Mouse (Mus musculus): ENCODE data around the gene Sec61g. TPM values are rescaled to one million over a fixed set of nuclear protein-coding genes. Genes with fewer than 3 reads are reported as not detected.
A peak's percentile ranks its signal among the peaks of the same experiment; 100 is the strongest.
"Not testable (repeated sequence)": the region's sequence is repeated elsewhere in the genome, so short reads cannot be mapped to it uniquely, and the experiment has no call there.

Sec61g gene
- 22.3 and 25.2 TPM in 2 replicates for polyA plus RNA-seq (2012; rRNA removed)

- DNase-seq (ENCODE audit: extremely low spot score in 1 of 2, low spot score in 1 of 2): peak; percentile 92 to 94
Measured at GRCm38 (mm10) chr11:16508052-16508654, at the start of gene Sec61g. Gene Sec61g (minus strand): TSS chr11:16508484.

- DNase-seq (ENCODE audit: extremely low spot score in 1 of 2, low spot score in 1 of 2): no peak
Measured at GRCm38 (mm10) chr11:16546421-16547163, 38.3 kb upstream of the Sec61g start.

GRCm38 (mm10) chr11:16537379-16537778, 29.1 kb upstream of the Sec61g start:
- DNase-seq (ENCODE audit: extremely low spot score in 1 of 2, low spot score in 1 of 2): no peak

GRCm38 (mm10) chr11:16534582-16535553, 26.6 kb upstream of the Sec61g start:
- DNase-seq (ENCODE audit: extremely low spot score in 1 of 2, low spot score in 1 of 2): no peak

- no peak for DNase-seq (ENCODE audit: extremely low spot score in 1 of 2, low spot score in 1 of 2)
Measured at GRCm38 (mm10) chr11:16532877-16533276, 24.6 kb upstream of the Sec61g start.

- no peak for DNase-seq (ENCODE audit: extremely low spot score in 1 of 2, low spot score in 1 of 2)
Measured at GRCm38 (mm10) chr11:16528909-16529308, 20.6 kb upstream of the Sec61g start.

- DNase-seq (ENCODE audit: extremely low spot score in 1 of 2, low spot score in 1 of 2): no peak
Measured at GRCm38 (mm10) chr11:16528391-16528790, 20.1 kb upstream of the Sec61g start.

GRCm38 (mm10) chr11:16527743-16528142, 19.5 kb upstream of the Sec61g start:
- no peak for DNase-seq (ENCODE audit: extremely low spot score in 1 of 2, low spot score in 1 of 2)

GRCm38 (mm10) chr11:16526467-16526866, 18.2 kb upstream of the Sec61g start:
- DNase-seq (ENCODE audit: extremely low spot score in 1 of 2, low spot score in 1 of 2): no peak

- no peak for DNase-seq (ENCODE audit: extremely low spot score in 1 of 2, low spot score in 1 of 2)
Measured at GRCm38 (mm10) chr11:16525724-16526123, 17.4 kb upstream of the Sec61g start.

GRCm38 (mm10) chr11:16524917-16525640, 16.8 kb upstream of the Sec61g start:
- DNase-seq (ENCODE audit: extremely low spot score in 1 of 2, low spot score in 1 of 2): peak in 1 of 2 experiments; percentile 81

- DNase-seq (ENCODE audit: extremely low spot score in 1 of 2, low spot score in 1 of 2): not testable (repeated sequence)
Measured at GRCm38 (mm10) chr11:16515081-16515480, 6.8 kb upstream of the Sec61g start.

GRCm38 (mm10) chr11:16514221-16514620, 5.9 kb upstream of the Sec61g start:
- not testable (repeated sequence) for DNase-seq (ENCODE audit: extremely low spot score in 1 of 2, low spot score in 1 of 2)

- peak in 1 of 2 experiments; percentile 4 for DNase-seq (ENCODE audit: extremely low spot score in 1 of 2, low spot score in 1 of 2)
Measured at GRCm38 (mm10) chr11:16507385-16508051, 766 bp downstream of the Sec61g start.

GRCm38 (mm10) chr11:16505999-16506398, 2.3 kb downstream of the Sec61g start:
- no peak for DNase-seq (ENCODE audit: extremely low spot score in 1 of 2, low spot score in 1 of 2)

GRCm38 (mm10) chr11:16503150-16503549, 5.1 kb downstream of the Sec61g start:
- no peak for DNase-seq (ENCODE audit: extremely low spot score in 1 of 2, low spot score in 1 of 2)

- DNase-seq (ENCODE audit: extremely low spot score in 1 of 2, low spot score in 1 of 2): no peak
Measured at GRCm38 (mm10) chr11:16502744-16503143, 5.5 kb downstream of the Sec61g start.

- DNase-seq (ENCODE audit: extremely low spot score in 1 of 2, low spot score in 1 of 2): peak in 1 of 2 experiments; percentile 17
Measured at GRCm38 (mm10) chr11:16498756-16499680, 9.3 kb downstream of the Sec61g start.

Measured in frontal cortex, adult 2 months (tissue).